Mouse (Mus musculus): ENCODE measurements around the gene Tmem44.
"Not testable (repeated sequence)": the region's sequence is repeated elsewhere in the genome, so short reads cannot be mapped to it uniquely, and the experiment has no call there.

Tmem44 gene

GRCm38 (mm10) chr16:30499126-30499857 is 51.4 kb downstream of the Tmem44 start:
- DNase-seq (ENCODE audit: low read depth, low spot score), result no peak

GRCm38 (mm10) chr16:30497307-30497706 is 53.3 kb downstream of the Tmem44 start:
- no peak for DNase-seq (ENCODE audit: low read depth, low spot score)

- no peak for DNase-seq (ENCODE audit: low read depth, low spot score)
Measured at GRCm38 (mm10) chr16:30494883-30495282, 55.8 kb downstream of the Tmem44 start.

GRCm38 (mm10) chr16:30491742-30492141 is 58.9 kb downstream of the Tmem44 start:
- no peak for DNase-seq (ENCODE audit: low read depth, low spot score)

GRCm38 (mm10) chr16:30490791-30491190 is 59.9 kb downstream of the Tmem44 start:
- DNase-seq (ENCODE audit: low read depth, low spot score), result no peak

- DNase-seq (ENCODE audit: low read depth, low spot score), result no peak
Measured at GRCm38 (mm10) chr16:30490316-30490715, 60.3 kb downstream of the Tmem44 start.

GRCm38 (mm10) chr16:30489662-30490061 is 61.0 kb downstream of the Tmem44 start:
- DNase-seq (ENCODE audit: low read depth, low spot score), result no peak

GRCm38 (mm10) chr16:30486498-30486897 is 64.1 kb downstream of the Tmem44 start:
- no peak for DNase-seq (ENCODE audit: low read depth, low spot score)

GRCm38 (mm10) chr16:30477791-30478190 is 72.9 kb downstream of the Tmem44 start:
- no peak for DNase-seq (ENCODE audit: low read depth, low spot score)

- DNase-seq (ENCODE audit: low read depth, low spot score), result no peak
Measured at GRCm38 (mm10) chr16:30477006-30477405, 73.6 kb downstream of the Tmem44 start.

GRCm38 (mm10) chr16:30475633-30476461 is 74.8 kb downstream of the Tmem44 start:
- DNase-seq (ENCODE audit: low read depth, low spot score), result no peak

GRCm38 (mm10) chr16:30472447-30472846 is 78.2 kb downstream of the Tmem44 start:
- DNase-seq (ENCODE audit: low read depth, low spot score), result no peak

GRCm38 (mm10) chr16:30471912-30472311 is 78.7 kb downstream of the Tmem44 start:
- no peak for DNase-seq (ENCODE audit: low read depth, low spot score)

- DNase-seq (ENCODE audit: low read depth, low spot score), result no peak
Measured at GRCm38 (mm10) chr16:30468944-30469343, 81.7 kb downstream of the Tmem44 start.

GRCm38 (mm10) chr16:30465680-30466298 is 84.9 kb downstream of the Tmem44 start:
- no peak for DNase-seq (ENCODE audit: low read depth, low spot score)

- not testable (repeated sequence) for DNase-seq (ENCODE audit: low read depth, low spot score)
Measured at GRCm38 (mm10) chr16:30464742-30465141, 85.9 kb downstream of the Tmem44 start.

Measured in CD4-positive helper T cell, adult 2 months (primary cell).